Mouse (Mus musculus) urinary bladder, postnatal 25 days (tissue): Measurements from ENCODE around the gene Tex50.

Source experiments
- DNase-seq: peaks from one replicate; pipeline ENCODE4 v3.0.0; 2022; ENCODE audit warnings: low spot score

The Tex50 gene

DNA sequence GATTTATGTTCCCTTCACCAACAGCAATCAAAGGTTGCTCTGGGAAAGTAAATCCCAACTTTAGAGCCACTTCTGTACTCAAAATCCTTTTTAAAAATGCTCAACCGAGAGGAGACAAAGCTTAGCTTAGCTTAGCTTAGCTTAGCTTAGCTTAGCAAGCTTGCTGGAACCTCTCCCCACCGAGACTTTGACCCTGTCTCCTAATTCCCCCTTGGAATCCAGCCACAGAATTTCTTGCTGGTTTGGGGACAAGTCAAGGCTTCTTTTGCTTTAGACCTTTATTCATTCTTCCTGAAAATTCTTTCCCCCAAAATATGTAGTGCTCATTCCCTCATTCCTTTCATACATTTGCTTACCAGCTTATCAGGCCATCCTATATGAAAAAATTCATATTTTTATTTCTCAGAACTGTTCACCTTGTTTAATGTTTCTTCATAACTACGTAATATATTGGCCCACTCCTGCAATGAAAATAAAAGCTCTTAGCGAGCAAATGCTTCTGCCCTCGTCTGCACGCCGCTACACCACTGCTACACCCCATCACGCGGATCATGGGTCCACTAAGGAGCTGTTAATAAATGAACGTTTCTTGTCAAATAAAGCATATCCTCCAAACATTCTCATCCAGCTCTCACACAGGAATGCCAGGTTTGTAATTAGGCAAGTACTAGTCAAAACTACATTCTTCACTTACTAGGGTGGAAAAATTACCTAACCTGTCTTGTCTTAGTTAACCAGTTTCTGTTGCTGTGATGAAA lies 36.3 kb downstream of the Tex50 start:
- no peak for DNase-seq

GRCm38 (mm10) chr1:161114591-161114990 lies 44.5 kb downstream of the Tex50 start:
- DNase-seq: no peak

GRCm38 (mm10) chr1:161109216-161109615 lies 49.9 kb downstream of the Tex50 start:
- no peak for DNase-seq
